Mouse (Mus musculus) gastrocnemius, adult 2 months (tissue): ENCODE measurements around the gene Dzip1. TPM values are rescaled to one million over a fixed set of nuclear protein-coding genes. Genes with fewer than 3 reads are reported as not detected.

Experiments used
- DNase-seq: peaks from one replicate; pipeline ENCODE4 v3.0.0; 2022
- H3K27ac ChIP-seq: fragments of 200-600 bp; 2 replicates; pipeline ENCODE4 v1.8.1; 2022; ENCODE audit warnings: mild to moderate bottlenecking
- H3K4me3 ChIP-seq: fragments of 200-600 bp; 2 replicates; pipeline ENCODE4 v1.8.1; 2022; ENCODE audit warnings: mild to moderate bottlenecking, moderate library complexity
- CTCF ChIP-seq: fragments of 200-600 bp; IDR thresholded peaks from 2 replicates; pipeline ENCODE4 v1.8.1; 2022; ENCODE audit warnings: antibody characterized with exemption, mild to moderate bottlenecking, moderate library complexity
- intact Hi-C: fragments of 180-260 bp; cut with DNase I; formaldehyde crosslinking; loops from one replicate; pipeline ENCODE4 v1.15.1; 2025
- total RNA-seq, 2 experiments: library from RNA; stranded (reverse); gene quantifications; 2 replicates each; pipeline ENCODE4 v1.2.3; 2021

Gene Dzip1
- total RNA-seq, 2 experiments from 2014 or later = 1.6 to 2.6 TPM

DNA sequence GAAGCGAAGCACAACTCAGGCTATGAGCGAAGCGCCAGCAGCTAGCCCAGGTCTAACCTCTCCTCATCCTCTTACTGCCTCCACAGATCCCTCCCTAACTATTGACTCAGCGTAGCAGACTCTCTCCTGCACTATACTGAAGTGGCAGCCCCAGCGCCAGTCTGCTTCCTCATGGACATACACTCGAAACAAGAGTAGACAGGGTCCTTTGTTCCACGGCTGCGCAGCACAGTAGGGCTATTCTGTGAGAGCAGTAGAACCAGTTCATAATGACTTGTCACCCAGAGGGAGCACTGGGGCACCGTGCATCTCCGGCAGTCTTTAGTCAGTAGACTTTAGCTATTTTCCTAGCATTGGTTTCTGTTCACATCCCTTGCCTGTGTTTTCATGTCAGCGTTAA is 89.1 kb downstream of the Dzip1 start:
- no peak for TF ChIP-seq CTCF
- H3K4me3 ChIP-seq = no peak overlapping the region
- DNase-seq = no peak
- intact Hi-C loops = no loop called here
- no peak overlapping the region for H3K27ac ChIP-seq

DNA sequence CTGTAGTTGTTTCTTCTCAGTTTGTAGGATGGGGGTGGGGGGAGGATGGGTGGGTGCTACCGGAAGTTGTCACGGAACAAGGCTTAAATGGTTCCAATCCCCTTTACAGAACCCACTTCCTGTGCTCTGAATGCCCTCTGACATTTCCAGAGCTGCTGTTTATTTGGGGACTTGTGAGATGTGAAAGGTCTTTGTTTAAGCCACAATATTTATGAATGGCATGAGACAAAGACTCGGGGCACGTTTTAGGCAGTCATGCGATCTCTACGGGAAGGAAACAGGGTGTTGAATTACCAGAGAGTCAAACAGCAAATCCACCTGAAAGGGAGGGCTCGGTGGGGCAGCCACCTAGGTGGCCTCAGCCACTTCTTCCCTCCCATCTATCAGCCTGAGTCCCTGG is 90.9 kb downstream of the Dzip1 start:
- intact Hi-C loops = no loop called here
- TF ChIP-seq CTCF = no peak
- Histone ChIP-seq H3K4me3 (no peak overlapping the region), H3K27ac (no peak overlapping the region)
- DNase-seq = no peak

DNA sequence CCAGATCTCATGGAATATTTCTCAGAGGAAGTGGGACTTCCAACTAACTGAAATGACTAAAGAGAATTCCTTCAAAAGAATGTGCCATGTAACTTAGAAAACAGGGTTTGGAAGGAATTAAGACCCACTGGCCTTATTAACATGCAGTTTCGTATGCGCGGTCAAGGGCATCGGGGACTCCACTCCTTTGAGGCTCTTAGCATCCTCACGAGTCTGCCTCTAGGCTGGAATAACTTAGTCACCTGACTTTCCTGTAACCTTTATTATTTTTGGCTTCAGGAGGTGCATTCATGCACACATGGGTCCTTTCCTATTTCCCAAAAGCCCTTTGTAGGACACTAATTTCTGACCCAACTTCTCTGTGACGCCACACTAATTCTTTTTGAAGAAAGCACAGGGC is 92.0 kb downstream of the Dzip1 start:
- no peak for TF ChIP-seq CTCF
- no peak for DNase-seq
- Histone ChIP-seq H3K27ac (no peak overlapping the region), H3K4me3 (no peak overlapping the region)
- intact Hi-C loops = no loop called here

DNA sequence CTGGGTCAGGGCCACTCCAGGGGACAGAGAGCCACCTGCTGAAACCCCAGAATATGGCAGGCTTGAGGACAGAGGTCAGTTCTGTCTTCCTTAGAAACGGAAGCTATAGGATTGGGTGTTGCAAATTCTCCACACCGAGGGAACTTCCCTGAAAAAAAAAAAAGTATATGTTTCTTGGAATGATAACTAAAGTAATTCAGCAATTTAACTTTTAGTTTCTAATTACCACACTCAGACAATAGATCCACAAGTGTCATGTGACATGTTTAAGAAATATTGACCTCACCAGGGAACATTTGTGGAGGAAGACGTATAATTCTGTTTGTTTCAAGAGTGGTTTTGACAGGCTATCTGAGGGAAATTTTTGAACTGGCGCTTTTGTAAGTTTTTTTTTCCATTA is 93.7 kb downstream of the Dzip1 start:
- no peak for TF ChIP-seq CTCF
- Histone ChIP-seq H3K4me3 (no peak overlapping the region), H3K27ac (no peak overlapping the region)
- DNase-seq = no peak
- intact Hi-C loops = no loop called here

DNA sequence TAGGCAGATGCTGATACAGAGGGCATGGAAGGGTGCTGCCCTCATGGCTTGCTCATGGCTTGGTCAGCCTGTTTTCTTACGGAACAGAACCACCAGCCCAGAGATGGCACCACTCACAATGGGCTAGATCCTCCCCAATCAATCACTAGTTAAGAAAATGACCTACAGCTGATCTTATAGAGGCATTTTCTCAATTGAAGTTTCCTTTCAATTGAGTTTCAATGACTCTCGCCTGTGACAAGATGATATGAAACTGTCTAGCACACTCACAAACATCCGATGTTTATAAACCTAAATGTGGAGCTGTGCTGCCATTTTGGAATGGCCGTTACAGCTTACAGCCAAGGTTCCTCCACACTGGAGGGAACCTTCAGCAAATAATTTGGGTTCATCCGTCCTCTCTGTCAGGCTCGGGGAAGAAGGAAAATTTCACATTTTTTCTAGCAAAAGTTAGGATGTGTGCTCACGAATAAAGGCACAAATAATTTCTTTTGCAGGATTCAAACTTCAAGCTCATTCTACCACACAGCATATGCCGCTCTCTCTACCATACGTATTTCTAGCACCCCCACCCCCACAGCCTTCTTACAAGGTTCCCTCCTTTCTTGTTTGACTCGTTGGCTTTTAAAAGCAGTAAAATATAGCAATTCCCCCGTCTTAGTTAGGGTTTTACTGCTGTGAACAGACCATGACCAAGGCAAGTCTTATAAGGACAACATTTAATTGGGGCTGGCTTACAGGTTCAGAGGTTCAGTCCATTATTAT is 95.7 kb downstream of the Dzip1 start:
- DNase-seq = no peak
- intact Hi-C loops = loop anchor here (10.0 kb wide), 1 partner anchor 75 kb away; no protein-coding TSS in a partner anchor
- TF ChIP-seq CTCF = no peak

DNA sequence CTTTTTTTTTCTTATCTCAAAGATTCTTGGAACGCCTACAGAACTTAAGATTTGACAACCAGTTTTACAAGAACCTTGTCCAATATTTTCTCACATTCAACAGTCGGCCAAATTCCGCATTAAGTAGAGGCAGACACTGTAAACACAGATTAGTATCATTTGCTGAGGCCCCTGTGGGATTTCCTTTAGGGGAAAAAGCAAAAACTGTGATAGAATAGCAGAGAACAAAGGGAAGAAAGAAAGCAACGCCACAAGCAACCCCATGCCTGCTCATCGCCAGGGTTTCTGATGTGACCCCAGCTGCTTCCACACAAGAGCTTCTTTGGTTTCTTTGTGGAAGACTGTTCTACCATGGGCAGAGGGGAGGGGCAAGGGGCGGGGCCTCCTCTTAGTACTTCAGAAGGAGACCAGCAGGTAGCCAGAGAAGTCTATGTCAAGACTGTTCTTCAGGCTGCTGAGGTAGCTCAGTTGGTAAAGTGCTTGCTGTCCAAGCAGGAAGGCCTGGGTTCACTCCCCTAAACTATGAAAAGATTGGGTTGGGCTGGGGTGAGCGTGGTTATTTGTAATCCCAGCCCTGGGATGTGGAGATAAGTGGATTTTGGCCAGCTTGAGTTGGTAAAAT is 97.9 kb downstream of the Dzip1 start:
- no peak for TF ChIP-seq CTCF
- intact Hi-C loops = loop anchor here (10.0 kb wide), 1 partner anchor 77 kb away; no protein-coding TSS in a partner anchor

More for the DNA sequence above, 95.7 kb downstream of the Dzip1 start:
- no peak overlapping the region for H3K27ac ChIP-seq
- H3K4me3 ChIP-seq = no peak overlapping the region

DNA sequence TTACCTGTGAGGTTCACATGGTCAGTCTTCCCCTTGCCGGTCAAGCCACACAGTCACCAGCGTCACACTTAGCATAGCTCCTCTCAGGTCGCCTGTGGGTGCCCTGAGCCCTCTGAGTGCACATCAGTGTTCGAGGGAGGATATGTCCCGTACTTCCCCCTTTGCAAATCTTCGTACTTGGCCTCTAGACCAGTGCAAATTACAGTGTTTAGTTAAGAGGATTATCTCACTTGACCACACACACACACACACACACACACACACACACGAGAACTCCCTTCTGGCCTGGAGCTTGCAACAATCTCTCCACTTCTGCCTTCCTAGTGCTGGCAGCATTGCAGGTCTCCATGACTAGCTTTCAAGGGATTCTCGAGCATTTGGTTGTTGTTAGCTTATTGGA is 98.9 kb downstream of the Dzip1 start:
- Histone ChIP-seq H3K4me3 (no peak overlapping the region), H3K27ac (no peak overlapping the region)
- no peak for TF ChIP-seq CTCF
- no peak for DNase-seq
- intact Hi-C loops = loop anchor here (10.0 kb wide), 1 partner anchor 78 kb away; no protein-coding TSS in a partner anchor

More for the DNA sequence above, 97.9 kb downstream of the Dzip1 start:
- no peak overlapping the region for H3K27ac ChIP-seq
- no peak overlapping the region for H3K4me3 ChIP-seq
- DNase-seq = no peak

Other genes with a start within 250 kb of the Dzip1 start
- gene Abcc4, start 219.2 kb downstream of the Dzip1 start, total RNA-seq = 10 to 100 TPM; 10.1 to 12.2 TPM
- gene Cldn10, start 137.6 kb downstream of the Dzip1 start, total RNA-seq = not detected
- gene Dnajc3, start 12.5 kb upstream of the Dzip1 start, total RNA-seq = 10 to 100 TPM; 18.3 to 25.0 TPM
- gene Uggt2, start 174.0 kb upstream of the Dzip1 start, total RNA-seq = 1 to 10 TPM; 7.1 to 7.5 TPM
- gene Hs6st3, start 212.9 kb upstream of the Dzip1 start, total RNA-seq = not detected